Comparison of ENCODE assay signal across 23 mouse cellular contexts in the genomic region with DNA sequence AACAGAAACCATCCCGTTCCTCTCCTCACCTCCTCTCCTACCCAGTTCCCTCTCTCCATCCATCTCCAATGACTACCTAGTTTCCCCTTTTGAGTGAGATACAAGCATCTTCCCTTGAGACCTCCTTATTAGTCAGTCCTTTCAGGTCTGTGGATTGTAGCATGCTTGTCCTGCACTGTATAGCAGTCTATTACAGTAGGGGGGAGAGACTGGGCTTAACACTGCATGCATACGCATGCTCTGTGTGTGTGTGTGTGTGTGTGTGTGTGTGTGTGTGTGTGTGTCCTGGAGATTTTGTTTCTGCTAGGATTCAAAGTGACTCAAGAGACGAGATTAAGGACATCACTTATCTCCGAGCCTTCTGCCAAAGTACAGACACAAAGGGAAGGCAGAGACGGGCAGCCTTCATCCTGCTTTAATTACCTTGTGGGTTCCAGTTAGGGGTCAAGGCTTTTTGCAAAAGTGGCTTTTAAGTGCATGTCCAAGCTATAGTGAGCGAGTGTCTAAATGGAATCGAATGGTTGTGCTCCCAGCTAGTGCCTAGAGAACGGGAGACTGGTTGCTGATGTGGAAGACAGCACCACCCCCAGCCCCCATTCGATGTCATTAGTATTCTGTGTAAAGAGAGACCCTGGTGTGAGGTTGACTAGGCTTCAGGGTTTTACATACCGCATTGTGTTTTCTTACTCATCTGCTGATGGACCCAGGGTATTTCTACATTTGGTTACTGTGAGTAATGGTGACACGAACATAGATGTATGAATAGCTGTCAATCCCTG. TPM values are rescaled to one million over a fixed set of nuclear protein-coding genes. Genes with fewer than 3 reads are reported as not detected.
DNase-seq lines count a peak whose midpoint lies in the region; ATAC-seq and TF ChIP-seq lines count a peak whose summit lies in the region.
"Had no signal": no experiment of that assay in that cellular context is flagged by ENCODE, and none has a peak within 500 bp of the region (broad histone marks: within the 10 kb centered on the region; RNA-seq: fewer than 3 reads in every experiment).

No protein-coding gene starts in this region.

- dilution Hi-C loops in CH12.LX (cut with MboI; ENCODE audit: extremely low pct_ligation_motif_present, extremely low pct_unique_long_range_greater_than_20kb, low sequenced_read_pairs) = no loop called here

- TF ChIP-seq EP300 in CH12.LX (IDR thresholded peaks at IDR 0.05; ENCODE audit: low read length) = no peak
- no peak for TF ChIP-seq EP300 in stomach, postnatal 0 days (optimal IDR thresholded peaks at IDR 0.05)

- H3K79me2 ChIP-seq in CH12.LX (replicated peaks; ENCODE audit: control insufficient read depth, extremely low read depth, insufficient read depth, poor library complexity, severe bottlenecking) = no peaks in the 10 kb centered on the region

- H3K27ac ChIP-seq in forebrain, embryonic 12.5 days = peak overlapping the region; percentile 46; the same call in 1 of the 2 replicates
- no peak overlapping the region for H3K27ac ChIP-seq in forebrain, embryonic 11.5 days (ENCODE audit: low read depth, low read length)
- H3K27ac ChIP-seq in CH12.LX (ENCODE audit: insufficient read depth, low read depth) = no peak overlapping the region
- H3K27ac ChIP-seq in hindbrain, embryonic 15.5 days (replicated peaks) = no peak overlapping the region
- no peak overlapping the region for H3K27ac ChIP-seq in midbrain, embryonic 15.5 days
- H3K27ac ChIP-seq in stomach, postnatal 0 days (replicated peaks) = no peak overlapping the region
- H3K27ac ChIP-seq: heart, embryonic 10.5 days; intestine, embryonic 15.5 days; kidney, embryonic 15.5 days; left cerebral cortex, adult 2 months; limb, embryonic 10.5 days; macrophage had no signal

- no peaks in the 10 kb centered on the region for H3K36me3 ChIP-seq in forebrain, embryonic 12.5 days (replicated peaks)
- no peaks in the 10 kb centered on the region for H3K36me3 ChIP-seq in forebrain, embryonic 11.5 days (ENCODE audit: control insufficient read depth, insufficient read depth, low read length)
- no peaks in the 10 kb centered on the region for H3K36me3 ChIP-seq in CH12.LX (replicated peaks in 1 of 2; ENCODE audit: control insufficient read depth in 1 of 2, insufficient read depth in 1 of 2, low read length in 1 of 2)
- no peaks in the 10 kb centered on the region for H3K36me3 ChIP-seq in hindbrain, embryonic 15.5 days
- no peaks in the 10 kb centered on the region for H3K36me3 ChIP-seq in midbrain, embryonic 15.5 days (replicated peaks)
- no peaks in the 10 kb centered on the region for H3K36me3 ChIP-seq in stomach, postnatal 0 days (ENCODE audit: control insufficient read depth, insufficient read depth, low read length)
- H3K36me3 ChIP-seq: heart, embryonic 10.5 days; intestine, embryonic 15.5 days; kidney, embryonic 15.5 days; limb, embryonic 10.5 days had no signal

- peaks cover 22% of the 10 kb centered on the region for H3K4me1 ChIP-seq in forebrain, embryonic 12.5 days
- H3K4me1 ChIP-seq in forebrain, embryonic 11.5 days (replicated peaks; ENCODE audit: control insufficient read depth, insufficient read depth, low read length) = peaks cover 6% of the 10 kb centered on the region; the same call in 1 of the 2 replicates
- H3K4me1 ChIP-seq in CH12.LX (ENCODE audit: control insufficient read depth in 1 of 2, insufficient read depth in 2 of 2) = peaks cover 3 to 14% of the 10 kb centered on the region in 2 experiments
- H3K4me1 ChIP-seq in hindbrain, embryonic 15.5 days (replicated peaks) = peaks cover 10% of the 10 kb centered on the region; the same call in 1 of the 2 replicates
- H3K4me1 ChIP-seq in midbrain, embryonic 15.5 days = 0 out of 2 replicates have a peak, but pooled peaks cover 7% of the 10 kb centered on the region
- H3K4me1 ChIP-seq in stomach, postnatal 0 days (replicated peaks; ENCODE audit: control insufficient read depth, insufficient read depth) = no peaks in the 10 kb centered on the region
- H3K4me1 ChIP-seq: heart, embryonic 10.5 days; intestine, embryonic 15.5 days had no signal

- TF ChIP-seq CTCF in CH12.LX (conservative IDR thresholded peaks at IDR 0.05 in 1 of 2, IDR thresholded peaks at IDR 0.05 in 1 of 2; ENCODE audit: low read depth in 2 of 2, low read length in 2 of 2) = no peak
- TF ChIP-seq CTCF in stomach, postnatal 0 days (IDR thresholded peaks at IDR 0.05; ENCODE audit: low read depth) = no peak

- H3K9ac ChIP-seq in forebrain, embryonic 12.5 days = no peak overlapping the region
- no peak overlapping the region for H3K9ac ChIP-seq in forebrain, embryonic 11.5 days (ENCODE audit: low read length)
- H3K9ac ChIP-seq in CH12.LX (ENCODE audit: insufficient read depth, low read depth) = no peak overlapping the region
- no peak overlapping the region for H3K9ac ChIP-seq in hindbrain, embryonic 15.5 days
- H3K9ac ChIP-seq in midbrain, embryonic 15.5 days = no peak overlapping the region
- no peak overlapping the region for H3K9ac ChIP-seq in stomach, postnatal 0 days (ENCODE audit: low read length)
- H3K9ac ChIP-seq: intestine, embryonic 15.5 days; kidney, embryonic 15.5 days had no signal

- H3K4me2 ChIP-seq in forebrain, embryonic 12.5 days = no peak overlapping the region
- H3K4me2 ChIP-seq in forebrain, embryonic 11.5 days (ENCODE audit: low read depth, low read length, severe bottlenecking) = no peak overlapping the region
- peak overlapping the region; percentile 76 for H3K4me2 ChIP-seq in CH12.LX (ENCODE audit: insufficient read depth, low read depth, poor library complexity, severe bottlenecking)
- H3K4me2 ChIP-seq in hindbrain, embryonic 15.5 days = no peak overlapping the region
- H3K4me2 ChIP-seq in midbrain, embryonic 15.5 days = no peak overlapping the region
- H3K4me2 ChIP-seq in stomach, postnatal 0 days (replicated peaks; ENCODE audit: low read depth) = no peak overlapping the region
- H3K4me2 ChIP-seq: intestine, embryonic 15.5 days; kidney, embryonic 15.5 days; liver, embryonic 11.5 days had no signal

- DNase-seq in forebrain, embryonic 11.5 days (ENCODE audit: low spot score) = no peak
- no peak for DNase-seq in CH12.LX (ENCODE audit: extremely low read depth)
- DNase-seq in stomach, postnatal 0 days (ENCODE audit: low spot score) = no peak
- DNase-seq in cerebellum, postnatal 10 days = no peak
- no peak for DNase-seq in urinary bladder, postnatal 36 days (ENCODE audit: low spot score in 2 of 2)
- DNase-seq: cerebellum, adult 9-11 months; embryo, embryonic 11 days; gastrocnemius, postnatal 10 days; heart, postnatal 10 days; lung, adult 2 months; spleen, adult 18-20 months had no signal

- no peak for TF ChIP-seq RAD21 in CH12.LX (IDR thresholded peaks at IDR 0.05; ENCODE audit: low read depth, low read length)

- no peak for TF ChIP-seq POLR2A in CH12.LX (IDR thresholded peaks at IDR 0.05; ENCODE audit: low read depth, low read length)

- ATAC-seq in forebrain, embryonic 12.5 days (ENCODE audit: low FRiP score) = peak; percentile 65
- no peak for ATAC-seq in forebrain, embryonic 11.5 days (replicated peaks; ENCODE audit: low FRiP score)
- ATAC-seq in hindbrain, embryonic 15.5 days (ENCODE audit: low FRiP score, low read depth) = peak; percentile 62; the same call in 1 of the 2 replicates
- peak; percentile 89 for ATAC-seq in midbrain, embryonic 15.5 days (replicated peaks)
- ATAC-seq in stomach, postnatal 0 days (ENCODE audit: low FRiP score, low TSS enrichment) = no peak
- ATAC-seq: intestine, embryonic 15.5 days; Patski had no signal

- in situ Hi-C loops in CH12.LX (cut with MboI; ENCODE audit: low pct_ligation_motif_present, low pct_unique_long_range_greater_than_20kb, low sequenced_read_pairs) = loop anchor here (25.0 kb wide), 1 partner anchor 523 kb away; no protein-coding TSS in a partner anchor

- WGBS in forebrain, embryonic 12.5 days = 32% methylated on average over 11 of the region's 11 CpGs
- WGBS in forebrain, embryonic 11.5 days = 33% methylated on average over 11 of the region's 11 CpGs
- WGBS in hindbrain, embryonic 15.5 days = 35% methylated on average over 11 of the region's 11 CpGs
- 25% methylated on average over 11 of the region's 11 CpGs for WGBS in midbrain, embryonic 15.5 days
- 44% methylated on average over 11 of the region's 11 CpGs for WGBS in stomach, postnatal 0 days

- H3K27me3 ChIP-seq in forebrain, embryonic 12.5 days = no peaks in the 10 kb centered on the region; the same call in 1 of the 2 replicates
- H3K27me3 ChIP-seq in forebrain, embryonic 11.5 days (ENCODE audit: control insufficient read depth, insufficient read depth, low read length) = no peaks in the 10 kb centered on the region
- no peaks in the 10 kb centered on the region for H3K27me3 ChIP-seq in CH12.LX (replicated peaks)
- H3K27me3 ChIP-seq in hindbrain, embryonic 15.5 days = no peaks in the 10 kb centered on the region
- no peaks in the 10 kb centered on the region for H3K27me3 ChIP-seq in midbrain, embryonic 15.5 days (replicated peaks)
- no peaks in the 10 kb centered on the region for H3K27me3 ChIP-seq in stomach, postnatal 0 days (ENCODE audit: control insufficient read depth, insufficient read depth, low read length)
- H3K27me3 ChIP-seq: intestine, embryonic 15.5 days; kidney, embryonic 15.5 days; Patski had no signal

- H3K4me3 ChIP-seq in forebrain, embryonic 12.5 days (replicated peaks) = no peak overlapping the region
- no peak overlapping the region for H3K4me3 ChIP-seq in forebrain, embryonic 11.5 days (ENCODE audit: low read depth, low read length)
- peak overlapping the region in 1 of 3 experiments; percentile 0 for H3K4me3 ChIP-seq in CH12.LX (replicated peaks in 1 of 3; ENCODE audit: low read depth in 2 of 3, low read length in 2 of 3, poor library complexity in 1 of 3)
- H3K4me3 ChIP-seq in hindbrain, embryonic 15.5 days = no peak overlapping the region
- H3K4me3 ChIP-seq in midbrain, embryonic 15.5 days = no peak overlapping the region
- no peak overlapping the region for H3K4me3 ChIP-seq in stomach, postnatal 0 days (ENCODE audit: low read depth, low read length)
- H3K4me3 ChIP-seq: heart, embryonic 10.5 days; intestine, embryonic 15.5 days; kidney, embryonic 15.5 days; left cerebral cortex, adult 2 months; limb, embryonic 10.5 days had no signal

- H3K9me3 ChIP-seq in forebrain, embryonic 12.5 days = no peaks in the 10 kb centered on the region
- no peaks in the 10 kb centered on the region for H3K9me3 ChIP-seq in forebrain, embryonic 11.5 days (ENCODE audit: control insufficient read depth, low read length)
- no peaks in the 10 kb centered on the region for H3K9me3 ChIP-seq in CH12.LX (replicated peaks; ENCODE audit: low read length)
- no peaks in the 10 kb centered on the region for H3K9me3 ChIP-seq in hindbrain, embryonic 15.5 days
- no peaks in the 10 kb centered on the region for H3K9me3 ChIP-seq in midbrain, embryonic 15.5 days
- H3K9me3 ChIP-seq in stomach, postnatal 0 days (ENCODE audit: control insufficient read depth, low read length) = no peaks in the 10 kb centered on the region
- H3K9me3 ChIP-seq: heart, embryonic 10.5 days; intestine, embryonic 15.5 days; kidney, embryonic 15.5 days; limb, embryonic 10.5 days had no signal

RNA-seq across cellular contexts. Expression of a gene that starts 30.6 kb away (rescaled TPM):
- polyA plus RNA-seq in forebrain, embryonic 12.5 days (2016; fragmentation: Nextera tagmentation; extraction: Ambion mirVana) = 454 and 460 TPM in 2 replicates
- polyA plus RNA-seq in forebrain, embryonic 11.5 days (2014; fragmentation: Nextera tagmentation; extraction: Ambion mirVana) = 511 and 517 TPM in 2 replicates
- total RNA-seq in CH12.LX (2012; rRNA removed) = 359 and 526 TPM in 2 replicates
- 408 and 443 TPM in 2 replicates for total RNA-seq in CH12.LX (2014; rRNA removed)
- polyA plus RNA-seq in CH12.LX (2012; ENCODE audit: insufficient read length, low read depth) = 382 and 481 TPM in 2 replicates
- 287 and 289 TPM in 2 replicates for polyA plus RNA-seq in hindbrain, embryonic 15.5 days (2015; fragmentation: Nextera tagmentation; extraction: Ambion mirVana)
- 270 and 273 TPM in 2 replicates for polyA plus RNA-seq in midbrain, embryonic 15.5 days (2015; fragmentation: Nextera tagmentation; extraction: Ambion mirVana)
- 353 and 375 TPM in 2 replicates for polyA plus RNA-seq in stomach, postnatal 0 days (2015; fragmentation: Nextera tagmentation; extraction: Ambion mirVana)

RNA-seq across cellular contexts. Expression of a gene that starts 59.0 kb away (rescaled TPM):
- 2.3 and 2.8 TPM in 2 replicates for polyA plus RNA-seq in forebrain, embryonic 12.5 days (2016; fragmentation: Nextera tagmentation; extraction: Ambion mirVana)
- polyA plus RNA-seq in forebrain, embryonic 11.5 days (2014; fragmentation: Nextera tagmentation; extraction: Ambion mirVana) = 0.80 and 0.84 TPM in 2 replicates
- total RNA-seq in CH12.LX (2012; rRNA removed) = not detected in 2 replicates
- not detected in 2 replicates for total RNA-seq in CH12.LX (2014; rRNA removed)
- polyA plus RNA-seq in CH12.LX (2012; ENCODE audit: insufficient read length, low read depth) = not detected in 2 replicates
- 4.6 and 5.1 TPM in 2 replicates for polyA plus RNA-seq in hindbrain, embryonic 15.5 days (2015; fragmentation: Nextera tagmentation; extraction: Ambion mirVana)
- polyA plus RNA-seq in midbrain, embryonic 15.5 days (2015; fragmentation: Nextera tagmentation; extraction: Ambion mirVana) = 5.0 and 5.5 TPM in 2 replicates
- 0.59 and 0.70 TPM in 2 replicates for polyA plus RNA-seq in stomach, postnatal 0 days (2015; fragmentation: Nextera tagmentation; extraction: Ambion mirVana)
- total RNA-seq: heart, postnatal 10 days; monocyte, adult 5-6 weeks had no signal
- polyA plus RNA-seq: macrophage had no signal

Comparison
In these comparisons a context has a peak if more than half of its experiments do, and no peak if none do; other contexts are left out.
1. ATAC-seq: peak in forebrain, embryonic 12.5 days (single experiment), hindbrain, embryonic 15.5 days (single experiment) and midbrain, embryonic 15.5 days (single experiment); none in forebrain, embryonic 11.5 days (single experiment) and stomach, postnatal 0 days (single experiment).